Mouse (Mus musculus) gastrocnemius, postnatal 14 days (tissue): ENCODE results near the gene Acoxl. TPM values are rescaled to one million over a fixed set of nuclear protein-coding genes. Genes with fewer than 3 reads are reported as not detected.
A peak's percentile ranks its signal among the peaks of the same experiment; 100 is the strongest.

Experiments
- DNase-seq: peaks from one replicate; pipeline ENCODE4 v3.0.0; 2021; ENCODE audit warnings: mixed read lengths
- intact Hi-C: fragments of 180-260 bp; cut with DNase I; formaldehyde crosslinking; loops from one replicate; pipeline ENCODE4 v1.15.1; 2025; ENCODE audit warnings: low total_unique reads
- total RNA-seq, 2 experiments: library from RNA; stranded (reverse); gene quantifications; 2 replicates each; pipeline ENCODE4 v1.2.3; 2021

The Acoxl gene
- total RNA-seq, 2 experiments from 2014 or later, result 0.13 to 0.23 TPM

- intact Hi-C loops, result no loop called here
- no peak for DNase-seq
Measured at GRCm38 (mm10) chr2:128065013-128065412, 226.3 kb downstream of the Acoxl start.

- intact Hi-C loops, result no loop called here
Measured at GRCm38 (mm10) chr2:128065576-128065975, 226.9 kb downstream of the Acoxl start.

DNA sequence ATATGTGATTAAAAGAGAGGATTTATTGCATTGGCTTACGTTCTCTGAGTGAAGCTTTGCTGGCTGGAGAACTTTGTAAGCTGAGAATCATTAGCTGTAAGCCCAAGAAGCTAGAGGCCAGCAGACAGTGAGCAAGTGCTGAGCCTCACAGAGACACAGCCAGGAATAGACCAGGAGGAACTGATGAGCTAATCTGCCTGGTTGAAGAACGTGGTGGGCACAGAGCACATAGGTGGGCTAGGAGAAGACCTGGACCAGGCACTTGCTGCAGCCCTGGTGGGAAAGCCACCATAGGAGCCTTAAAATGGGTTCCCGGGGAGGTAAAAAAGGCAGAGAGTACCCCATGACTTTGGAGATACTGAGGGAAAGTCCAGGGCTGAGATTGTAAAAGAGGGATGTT is 228.5 kb downstream of the Acoxl start:
- intact Hi-C loops, result no loop called here
- no peak for DNase-seq

More at GRCm38 (mm10) chr2:128065576-128065975, 226.9 kb downstream of the Acoxl start:
- no peak for DNase-seq

DNA sequence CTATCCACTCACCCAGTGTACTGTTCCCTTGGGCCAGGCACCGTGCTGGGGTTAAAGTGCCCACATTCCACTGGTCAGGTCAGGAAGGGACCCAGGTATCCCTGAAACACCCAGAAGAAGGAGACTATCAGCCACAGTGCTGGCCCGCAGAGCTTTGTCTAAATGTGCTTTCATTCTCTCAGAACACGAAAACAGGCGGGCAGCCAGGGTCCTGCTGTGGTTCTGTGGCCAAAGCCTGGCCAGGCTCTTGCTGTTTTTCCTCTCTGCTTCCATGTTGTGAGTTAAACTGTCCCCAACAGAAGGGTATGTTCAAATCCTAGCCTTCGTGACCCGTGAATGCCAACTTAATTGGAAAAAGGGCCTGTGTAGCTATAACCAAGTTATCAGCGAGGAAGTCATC is 228.9 kb downstream of the Acoxl start:
- DNase-seq, result no peak
- intact Hi-C loops, result no loop called here

DNA sequence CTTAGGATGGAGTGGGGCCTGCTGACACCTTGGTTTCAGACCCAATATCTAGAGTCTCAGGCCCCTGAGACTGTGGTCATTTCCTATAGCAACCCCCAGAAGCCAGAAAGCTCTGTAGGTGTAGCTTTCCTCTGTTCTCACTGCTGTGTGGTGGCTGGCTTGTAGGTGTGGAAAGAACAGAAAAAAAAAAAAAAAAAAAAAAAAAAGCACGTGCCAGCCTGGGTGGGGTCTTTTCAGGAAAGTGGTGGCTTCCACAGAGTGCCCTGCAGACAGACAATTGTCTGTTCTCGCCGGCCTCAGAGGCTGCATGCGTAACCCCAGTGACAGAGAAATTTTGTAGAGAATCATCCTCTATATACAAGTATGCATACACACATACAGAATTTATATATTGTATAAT is 229.5 kb downstream of the Acoxl start:
- intact Hi-C loops, result no loop called here
- DNase-seq, result no peak

DNA sequence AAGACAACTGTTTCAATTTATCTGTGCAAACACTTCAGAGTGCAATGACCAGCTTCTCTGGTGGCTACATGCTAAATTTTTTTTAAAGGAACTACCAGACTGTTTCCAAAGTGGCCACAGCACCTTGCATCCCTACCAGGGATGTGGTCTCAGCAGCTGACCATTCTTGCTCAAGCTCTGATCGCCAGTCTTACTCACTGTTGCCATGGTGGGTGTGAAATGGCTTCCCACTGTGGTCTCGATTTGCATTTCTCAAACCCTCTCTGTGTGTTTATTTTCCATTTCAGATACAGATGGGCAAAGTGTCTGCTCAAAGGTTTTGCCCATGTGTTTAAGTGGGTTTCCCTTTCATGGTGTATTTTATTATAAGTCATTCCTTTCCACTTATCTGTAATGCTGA is 230.3 kb downstream of the Acoxl start:
- intact Hi-C loops, result no loop called here
- DNase-seq, result no peak

DNA sequence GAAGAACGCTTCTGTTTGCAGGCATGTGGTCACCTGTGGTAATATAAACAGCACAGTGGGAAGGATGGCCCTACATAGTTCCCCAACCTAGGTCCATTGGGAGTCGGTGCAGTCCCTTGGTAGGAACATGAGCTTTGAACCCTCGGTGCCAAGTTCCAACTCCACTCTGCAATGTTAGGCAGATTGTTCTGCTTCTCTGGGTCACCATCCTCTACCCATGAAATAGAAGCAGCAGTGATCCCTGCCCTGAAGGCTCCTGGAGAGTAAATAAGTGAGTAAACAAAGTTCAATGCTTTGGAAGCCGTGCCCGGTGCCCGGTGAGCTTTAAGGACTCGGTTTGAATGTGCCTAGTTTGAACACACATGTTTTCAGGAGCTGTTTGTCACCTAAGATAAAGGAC is 233.1 kb downstream of the Acoxl start:
- DNase-seq, result no peak
- intact Hi-C loops, result no loop called here

DNA sequence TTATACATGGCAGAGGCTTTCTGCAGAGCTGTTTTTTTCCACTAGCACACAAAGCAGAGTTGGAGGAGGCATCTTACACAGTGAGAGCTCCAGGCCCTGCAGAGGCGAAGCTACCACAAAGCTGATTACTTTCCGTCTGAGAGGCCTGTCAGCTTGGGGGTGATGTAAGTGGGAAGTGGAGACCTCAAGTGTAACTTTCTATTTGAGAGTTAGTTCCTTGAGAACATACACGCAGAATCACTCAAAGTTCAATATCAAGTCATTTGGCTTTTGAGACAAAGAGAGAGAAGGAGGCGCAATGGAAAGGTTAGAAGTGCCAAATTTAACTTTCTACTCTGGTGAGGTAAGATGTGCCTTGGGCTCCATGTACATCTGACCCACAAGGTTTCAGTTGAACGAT is 234.3 kb downstream of the Acoxl start:
- intact Hi-C loops, result no loop called here
- DNase-seq, result no peak

GRCm38 (mm10) chr2:128073603-128074002 is 234.9 kb downstream of the Acoxl start:
- no peak for DNase-seq
- intact Hi-C loops, result no loop called here

DNA sequence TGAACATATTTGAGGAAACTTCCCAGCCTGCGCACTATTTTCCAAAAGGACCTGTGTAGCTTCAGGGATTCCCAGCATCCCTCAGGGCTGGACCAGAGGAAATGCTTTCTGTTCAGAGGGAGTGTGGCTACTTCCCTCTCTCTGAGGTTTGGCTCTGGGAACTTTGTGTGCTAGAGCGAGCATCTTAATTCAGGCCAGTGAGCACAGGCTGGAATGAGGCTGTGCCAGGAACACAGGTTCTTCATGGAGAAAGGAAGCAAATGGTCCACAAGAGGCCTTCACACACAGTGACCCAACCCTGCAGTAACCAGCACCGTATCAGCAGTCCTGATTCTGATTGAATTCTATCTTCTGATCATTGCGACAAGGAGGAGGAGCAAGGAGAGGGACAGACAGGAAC is 238.3 kb downstream of the Acoxl start:
- no peak for DNase-seq
- intact Hi-C loops, result loop anchor here (5.0 kb wide), 1 partner anchor 330 kb away; no protein-coding TSS in a partner anchor

DNA sequence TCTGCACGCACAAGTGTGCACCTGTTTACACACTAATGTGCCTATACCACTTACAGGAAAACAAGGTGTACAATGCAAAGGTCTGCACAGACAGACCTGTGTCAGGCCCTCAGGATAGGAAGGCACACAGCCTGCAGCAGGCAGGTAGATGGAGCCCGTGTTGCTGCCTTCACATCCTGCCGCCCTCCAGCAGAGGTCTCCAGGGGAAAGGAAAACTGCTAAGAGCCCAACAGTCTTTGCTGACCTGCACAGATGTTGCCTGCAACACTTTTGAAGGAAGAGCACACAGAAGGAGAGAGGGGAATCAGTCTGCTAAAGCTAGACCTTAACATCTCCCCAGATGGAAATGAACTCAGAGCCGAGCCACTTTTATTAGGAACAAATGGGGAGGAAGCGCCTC is 240.2 kb downstream of the Acoxl start:
- intact Hi-C loops, result loop anchor here (5.0 kb wide), 1 partner anchor 328 kb away; no protein-coding TSS in a partner anchor
- DNase-seq, result peak; percentile 16

DNA sequence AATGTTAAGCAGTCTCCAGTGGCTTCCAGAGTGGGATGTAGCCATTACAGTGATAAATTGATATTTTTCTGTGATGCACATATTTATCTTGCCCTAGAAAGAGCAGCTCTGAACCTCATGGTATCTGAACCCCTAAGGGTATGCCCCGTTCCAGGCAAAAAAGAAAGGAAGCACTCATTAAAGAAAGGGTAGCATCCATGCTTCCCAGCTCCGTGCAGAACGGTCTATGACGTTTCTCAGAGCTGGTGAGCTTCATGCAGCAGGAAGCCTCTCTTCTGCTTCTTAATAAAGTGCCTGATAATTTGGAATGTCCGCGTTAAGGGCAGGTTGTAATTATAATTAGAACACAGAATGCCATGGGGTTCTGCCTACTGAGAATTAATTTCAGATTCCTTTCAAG is 240.6 kb downstream of the Acoxl start:
- intact Hi-C loops, result loop anchor here (5.0 kb wide), 1 partner anchor 328 kb away; no protein-coding TSS in a partner anchor
- no peak for DNase-seq

- intact Hi-C loops, result no loop called here
- DNase-seq, result no peak
Measured at GRCm38 (mm10) chr2:128083844-128084243, 245.2 kb downstream of the Acoxl start.

GRCm38 (mm10) chr2:128084607-128085006 is 245.9 kb downstream of the Acoxl start:
- no peak for DNase-seq

DNA sequence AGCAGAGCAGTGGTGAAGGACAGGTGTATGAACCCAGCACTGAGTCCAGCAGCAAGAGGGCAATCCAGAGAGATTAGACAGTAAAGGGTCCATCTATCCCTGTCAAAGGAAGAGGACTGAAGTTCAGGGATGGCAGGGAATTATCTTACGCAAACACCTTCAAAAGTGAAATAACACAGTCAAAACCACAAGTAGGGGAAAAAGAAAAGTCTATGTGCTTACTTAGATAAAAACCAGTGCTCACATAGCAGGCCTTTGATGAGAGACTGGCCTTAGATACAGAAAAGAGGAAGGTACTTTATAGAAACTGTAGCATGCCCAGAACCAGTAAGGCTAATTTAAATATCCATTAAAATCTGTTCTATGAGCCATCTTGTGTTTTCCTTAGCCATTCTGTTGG is 246.8 kb downstream of the Acoxl start:
- intact Hi-C loops, result no loop called here
- no peak for DNase-seq

More at GRCm38 (mm10) chr2:128084607-128085006, 245.9 kb downstream of the Acoxl start:
- intact Hi-C loops, result no loop called here

- DNase-seq, result no peak
- intact Hi-C loops, result no loop called here
Measured at GRCm38 (mm10) chr2:128086301-128086886, 247.7 kb downstream of the Acoxl start.

DNA sequence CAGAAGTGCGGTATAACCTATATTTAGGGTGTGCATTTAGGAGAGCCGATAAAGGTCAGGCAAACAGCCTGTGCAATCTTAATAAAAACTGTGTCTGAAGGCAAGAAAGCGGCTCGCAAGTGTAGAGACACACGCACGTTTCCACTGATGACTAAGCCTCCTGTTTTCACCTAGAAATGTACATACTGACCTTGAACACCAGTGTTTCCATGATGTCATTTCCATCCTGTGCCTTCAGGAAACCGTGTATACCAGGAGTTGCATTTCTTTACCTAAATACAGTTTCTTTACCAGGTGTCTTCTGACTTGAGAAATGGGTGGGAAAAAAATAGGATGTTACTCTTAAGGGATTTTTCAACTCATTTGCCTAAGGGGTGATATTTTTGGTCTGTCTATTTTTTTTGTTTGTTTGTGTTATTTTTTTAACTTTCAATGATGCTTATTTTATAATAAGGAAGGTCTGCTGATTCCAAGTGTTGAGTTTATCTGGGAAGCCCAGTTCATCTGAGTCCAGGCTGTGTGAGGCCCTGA is 248.4 kb downstream of the Acoxl start:
- DNase-seq, result no peak
- intact Hi-C loops, result no loop called here

DNA sequence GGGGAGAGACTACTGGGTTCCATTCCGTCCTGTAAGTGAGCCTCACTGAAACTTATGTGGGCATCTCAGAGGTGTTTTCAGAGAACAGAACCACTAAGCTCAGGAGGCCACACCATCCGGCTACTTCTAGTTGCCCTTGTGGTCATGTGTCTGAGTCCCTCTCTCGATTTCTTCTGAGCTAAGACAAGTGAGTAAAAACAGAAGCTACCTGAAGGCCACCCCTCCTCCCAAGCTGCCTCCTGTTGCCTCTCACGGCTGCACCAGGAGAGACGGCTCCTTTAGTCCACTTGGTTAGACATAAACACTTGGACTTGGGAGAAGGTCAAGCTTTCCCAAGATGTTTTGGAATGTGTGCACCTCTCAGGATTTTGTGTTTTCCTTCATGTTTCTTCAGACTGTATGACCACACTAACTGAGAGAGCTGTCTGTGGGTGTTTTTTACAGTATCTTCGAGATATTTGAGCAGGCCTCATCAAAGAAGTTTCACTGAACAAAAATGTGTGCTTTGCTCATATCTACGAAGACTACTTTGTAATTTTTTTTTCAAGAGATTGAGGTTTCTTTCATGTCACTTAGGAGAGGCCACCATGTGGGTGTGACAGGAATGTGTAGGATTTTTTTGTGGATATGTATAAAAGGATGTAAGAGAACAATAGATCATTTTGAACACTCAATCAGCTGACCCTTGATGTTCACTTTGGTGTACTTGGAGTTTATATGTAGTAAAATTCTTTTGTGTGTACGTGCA is 249.3 kb downstream of the Acoxl start:
- intact Hi-C loops, result no loop called here

GRCm38 (mm10) chr2:128090283-128090885 is 251.7 kb downstream of the Acoxl start:
- no peak for DNase-seq
- intact Hi-C loops, result no loop called here

More for the DNA sequence above, 249.3 kb downstream of the Acoxl start:
- DNase-seq, result no peak
